Mouse (Mus musculus): ENCODE measurements around the gene Lrmda. TPM values are rescaled to one million over a fixed set of nuclear protein-coding genes. Genes with fewer than 3 reads are reported as not detected.

Lrmda gene
- total and polyA plus RNA-seq, 2 experiments: 0.18 to 0.50 TPM

- TF ChIP-seq POLR2A (IDR thresholded peaks at IDR 0.05; ENCODE audit: extremely low read depth, insufficient read depth, low read length) (peak; percentile 78), CTCF (IDR thresholded peaks at IDR 0.05; ENCODE audit: low read depth, low read length) (no peak)
- Histone ChIP-seq H3K36me3 (ENCODE audit: control insufficient read depth, insufficient read depth, low read length) (no peaks in the 10 kb centered on the region), H3K79me2 (ENCODE audit: control insufficient read depth, insufficient read depth, low read length) (no peaks in the 10 kb centered on the region), H3K27me3 (ENCODE audit: control insufficient read depth, insufficient read depth, low read length) (peaks cover 29% of the 10 kb centered on the region), H3K27ac (replicated peaks; ENCODE audit: insufficient read depth, low read depth, low read length) (peak overlapping the region; percentile 78), H3K9ac (ENCODE audit: low read depth, low read length) (peak overlapping the region; percentile 89), H3K4me1 (ENCODE audit: control insufficient read depth, insufficient read depth, low read length) (no peaks in the 10 kb centered on the region), H3K4me3 (ENCODE audit: insufficient read depth, low read depth, low read length) (peak overlapping the region; percentile 91)
- WGBS: under 1% methylated on average over 74 of the region's 74 CpGs
- DNase-seq (ENCODE audit: extremely low read depth, low read depth, low spot score): peak; percentile 45
These were observed 31.6 kb upstream of the Lrmda start for GRCm38 (mm10) chr14:21987660-21988576.

DNA sequence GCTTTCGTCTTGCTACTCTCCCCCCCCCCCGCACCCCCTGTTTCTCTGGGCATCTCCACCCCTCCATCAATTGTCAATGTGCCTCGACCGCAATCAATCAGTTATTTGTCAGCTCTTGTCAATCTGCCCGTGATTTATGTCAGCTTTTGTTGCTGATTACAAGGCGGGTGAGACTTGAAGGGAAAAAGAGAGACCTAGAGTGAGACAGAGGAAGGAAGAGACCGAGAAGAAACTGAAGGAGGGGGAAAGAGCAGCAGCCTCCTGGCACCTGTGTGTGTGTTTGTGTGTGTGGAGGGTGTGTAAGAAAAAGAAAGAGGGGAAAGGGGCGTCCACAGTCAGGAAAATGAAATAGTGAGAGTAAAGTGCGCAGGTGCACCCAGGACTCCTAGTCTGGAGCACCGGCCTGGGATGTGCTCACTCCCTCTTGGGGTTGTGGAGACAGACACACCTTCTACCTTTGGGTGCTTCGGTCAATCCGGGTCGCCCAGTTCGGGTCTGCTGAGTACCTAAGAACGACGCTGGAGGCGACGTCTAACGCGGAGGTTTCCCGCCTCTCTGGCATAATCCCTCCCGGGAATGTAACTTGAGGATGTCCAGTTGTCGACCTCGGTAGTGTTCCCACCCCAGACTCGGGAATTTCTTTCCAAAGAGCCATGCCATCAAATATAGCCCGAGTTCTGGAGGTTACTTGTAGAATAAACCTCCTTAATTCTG lies 30.8 kb upstream of the Lrmda start:
- Histone ChIP-seq H3K79me2 (ENCODE audit: control insufficient read depth, insufficient read depth, low read length) (no peaks in the 10 kb centered on the region), H3K4me3 (ENCODE audit: insufficient read depth, low read depth, low read length) (peak overlapping the region; percentile 36), H3K27me3 (ENCODE audit: control insufficient read depth, insufficient read depth, low read length) (peaks cover 29% of the 10 kb centered on the region), H3K4me1 (ENCODE audit: control insufficient read depth, insufficient read depth, low read length) (0 out of 2 replicates have a peak, but pooled peaks cover 1% of the 10 kb centered on the region), H3K27ac (replicated peaks; ENCODE audit: insufficient read depth, low read depth, low read length) (peak overlapping the region; percentile 44), H3K9ac (ENCODE audit: low read depth, low read length) (peak overlapping the region; percentile 50), H3K36me3 (ENCODE audit: control insufficient read depth, insufficient read depth, low read length) (no peaks in the 10 kb centered on the region)
- DNase-seq (ENCODE audit: extremely low read depth, low read depth, low spot score): no peak
- no peak for TF ChIP-seq POLR2A (IDR thresholded peaks at IDR 0.05; ENCODE audit: extremely low read depth, insufficient read depth, low read length)
- TF ChIP-seq CTCF (IDR thresholded peaks at IDR 0.05; ENCODE audit: low read depth, low read length): no peak
- WGBS: 1% methylated on average over 26 of the region's 26 CpGs

DNA sequence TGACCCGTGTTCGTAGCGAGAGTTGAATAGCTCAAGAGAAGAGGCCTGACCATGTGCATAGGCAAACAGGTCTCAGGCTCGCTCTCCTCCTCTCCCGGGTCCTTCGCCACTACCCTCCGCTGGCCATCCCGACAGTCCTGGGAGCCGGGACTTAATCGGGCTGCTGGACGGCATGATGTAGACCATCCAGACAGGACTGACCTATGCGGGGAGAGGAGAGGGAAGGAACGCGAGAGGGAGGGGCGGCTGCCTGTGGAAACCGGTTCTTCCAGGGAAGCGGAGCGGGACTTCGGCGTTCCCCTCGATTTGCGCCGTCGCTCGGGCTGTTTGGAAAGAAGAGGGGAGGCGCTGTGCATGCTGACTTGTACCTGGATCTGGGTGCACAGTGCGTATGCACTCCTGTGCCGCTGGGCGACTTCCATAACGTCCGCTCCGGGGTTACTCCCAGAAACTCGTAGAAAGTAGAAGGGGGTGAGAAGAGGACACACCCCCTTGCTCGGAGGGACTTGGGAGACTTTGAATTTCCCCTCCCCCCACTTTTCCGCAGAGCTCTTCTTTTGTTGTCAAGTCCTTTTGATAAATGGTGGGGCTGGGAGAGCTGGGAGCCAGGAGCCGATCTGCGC lies 30.1 kb upstream of the Lrmda start, which contains the start of gene Zfp503:
Gene Zfp503, minus strand, starts transcription at position 311 of the 623 bp plus-strand sequence.
- Histone ChIP-seq H3K27me3 (ENCODE audit: control insufficient read depth, insufficient read depth, low read length) (peaks cover 29% of the 10 kb centered on the region), H3K4me1 (ENCODE audit: control insufficient read depth, insufficient read depth, low read length) (0 out of 2 replicates have a peak, but pooled peaks cover 4% of the 10 kb centered on the region), H3K9ac (ENCODE audit: low read depth, low read length) (peak within 1 kb of the TSS; percentile 59), H3K4me3 (ENCODE audit: insufficient read depth, low read depth, low read length) (peak within 1 kb of the TSS; percentile 67), H3K79me2 (ENCODE audit: control insufficient read depth, insufficient read depth, low read length) (no peaks in the 10 kb centered on the region), H3K27ac (replicated peaks; ENCODE audit: insufficient read depth, low read depth, low read length) (peak within 1 kb of the TSS; percentile 59), H3K36me3 (ENCODE audit: control insufficient read depth, insufficient read depth, low read length) (no peaks in the 10 kb centered on the region)
- DNase-seq (ENCODE audit: extremely low read depth, low read depth, low spot score): no peak
- 2% methylated on average over 37 of the region's 37 CpGs for WGBS
- TF ChIP-seq CTCF (IDR thresholded peaks at IDR 0.05; ENCODE audit: low read depth, low read length): no peak
- TF ChIP-seq POLR2A (IDR thresholded peaks at IDR 0.05; ENCODE audit: extremely low read depth, insufficient read depth, low read length): no peak

- TF ChIP-seq POLR2A (IDR thresholded peaks at IDR 0.05; ENCODE audit: extremely low read depth, insufficient read depth, low read length) (no peak), CTCF (IDR thresholded peaks at IDR 0.05; ENCODE audit: low read depth, low read length) (no peak)
- WGBS: 18% methylated on average over 31 of the region's 31 CpGs
- DNase-seq (ENCODE audit: extremely low read depth, low read depth, low spot score): no peak
- peaks cover 21% of the 10 kb centered on the region for H3K27me3 ChIP-seq (ENCODE audit: control insufficient read depth, insufficient read depth, low read length)
- H3K79me2 ChIP-seq (ENCODE audit: control insufficient read depth, insufficient read depth, low read length): no peaks in the 10 kb centered on the region
- peak overlapping the region; percentile 40 for H3K9ac ChIP-seq (ENCODE audit: low read depth, low read length)
- no peaks in the 10 kb centered on the region for H3K36me3 ChIP-seq (ENCODE audit: control insufficient read depth, insufficient read depth, low read length)
- H3K4me1 ChIP-seq (ENCODE audit: control insufficient read depth, insufficient read depth, low read length): 0 out of 2 replicates have a peak, but pooled peaks cover 4% of the 10 kb centered on the region
- 0 out of 2 replicates have a peak overlapping the region, but pooled peaks have one; percentile 16 for H3K27ac ChIP-seq (replicated peaks; ENCODE audit: insufficient read depth, low read depth, low read length)
- H3K4me3 ChIP-seq (ENCODE audit: insufficient read depth, low read depth, low read length): peak overlapping the region; percentile 39
These were observed 29.0 kb upstream of the Lrmda start for GRCm38 (mm10) chr14:21990321-21991021.

DNA sequence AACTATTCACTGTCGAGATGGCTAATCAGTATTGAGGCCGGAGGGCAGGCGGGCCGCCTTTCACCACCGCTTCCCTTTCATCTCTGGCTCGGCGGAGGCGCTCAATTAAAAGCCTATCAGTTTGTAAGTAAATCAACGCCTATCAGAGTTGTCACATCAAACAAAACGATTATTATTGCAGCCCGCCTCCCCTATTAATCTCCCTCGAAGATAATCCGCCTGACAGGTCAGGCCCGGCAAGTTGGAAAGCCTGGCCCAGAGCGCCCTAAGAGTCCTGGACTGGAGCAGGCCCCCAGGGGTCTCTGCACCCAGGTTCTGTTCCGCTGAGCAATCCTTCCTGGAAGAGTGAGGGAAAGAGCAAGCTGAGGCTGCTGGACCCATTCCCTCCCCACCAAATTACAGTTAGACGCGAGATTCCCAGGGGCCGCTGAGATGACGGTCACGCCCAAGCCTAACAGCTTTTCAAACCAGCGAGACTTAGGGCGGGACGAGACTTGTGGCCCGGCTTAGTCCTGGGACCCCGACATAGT lies 28.2 kb upstream of the Lrmda start:
- Histone ChIP-seq H3K9ac (ENCODE audit: low read depth, low read length) (peak overlapping the region; percentile 42; the same call in 1 of the 2 replicates), H3K36me3 (ENCODE audit: control insufficient read depth, insufficient read depth, low read length) (no peaks in the 10 kb centered on the region), H3K4me1 (ENCODE audit: control insufficient read depth, insufficient read depth, low read length) (0 out of 2 replicates have a peak, but pooled peaks cover 4% of the 10 kb centered on the region), H3K4me3 (ENCODE audit: insufficient read depth, low read depth, low read length) (peak overlapping the region; percentile 33), H3K27me3 (ENCODE audit: control insufficient read depth, insufficient read depth, low read length) (peaks cover 18% of the 10 kb centered on the region), H3K79me2 (ENCODE audit: control insufficient read depth, insufficient read depth, low read length) (no peaks in the 10 kb centered on the region), H3K27ac (replicated peaks; ENCODE audit: insufficient read depth, low read depth, low read length) (no peak overlapping the region)
- 20% methylated on average over 26 of the region's 26 CpGs for WGBS
- no peak for DNase-seq (ENCODE audit: extremely low read depth, low read depth, low spot score)
- TF ChIP-seq POLR2A (IDR thresholded peaks at IDR 0.05; ENCODE audit: extremely low read depth, insufficient read depth, low read length) (no peak), CTCF (IDR thresholded peaks at IDR 0.05; ENCODE audit: low read depth, low read length) (no peak)

All from liver, adult 2 months (tissue).